Comparison of ENCODE assay signal across 9 mouse cellular contexts in the genomic region with DNA sequence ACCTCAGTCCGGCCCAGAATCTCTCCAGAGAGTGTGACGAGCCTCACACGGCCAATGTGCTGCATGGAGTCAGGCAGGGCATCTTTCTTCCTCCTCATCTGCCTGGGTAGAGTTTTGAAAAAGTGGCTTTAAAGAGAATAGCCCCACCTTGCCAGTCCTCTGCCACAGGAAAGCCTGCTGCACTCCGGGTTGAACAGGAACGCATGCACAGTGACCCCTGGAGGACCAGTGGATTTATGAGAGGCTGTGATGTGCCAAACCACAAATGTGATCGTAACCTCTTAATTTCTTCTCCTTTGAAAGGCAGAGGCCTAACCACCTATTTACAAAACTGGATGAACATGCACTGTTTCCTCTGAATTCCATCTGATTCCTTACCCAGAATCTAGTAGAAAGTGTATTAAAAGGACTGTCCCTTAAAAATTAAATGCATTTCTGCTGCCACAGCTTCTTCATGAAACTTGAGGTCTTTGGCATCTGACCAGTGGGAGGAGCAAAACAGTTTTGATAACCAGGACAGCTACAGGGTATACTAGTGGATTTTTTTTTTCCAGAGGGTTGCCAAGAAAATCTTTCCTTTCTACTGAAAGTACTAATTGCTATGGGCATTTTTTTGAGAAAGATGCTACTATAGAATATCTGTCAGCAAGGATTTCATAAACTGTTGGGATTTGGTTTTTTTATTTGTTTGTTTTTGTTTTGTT.
DNase-seq lines count a peak whose midpoint lies in the region; ATAC-seq and TF ChIP-seq lines count a peak whose summit lies in the region.
"Had no signal": no experiment of that assay in that cellular context is flagged by ENCODE, and none has a peak within 500 bp of the region (broad histone marks: within the 10 kb centered on the region; RNA-seq: fewer than 3 reads in every experiment).

No protein-coding gene starts in this region.

- WGBS in stomach, postnatal 0 days, result 57% methylated on average over 6 of the region's 6 CpGs

- H3K27me3 ChIP-seq in stomach, postnatal 0 days (ENCODE audit: control insufficient read depth, insufficient read depth, low read length), result no peaks in the 10 kb centered on the region

- TF ChIP-seq EP300 in stomach, postnatal 0 days (optimal IDR thresholded peaks at IDR 0.05), result no peak

- H3K36me3 ChIP-seq in stomach, postnatal 0 days (ENCODE audit: control insufficient read depth, insufficient read depth, low read length), result no peaks in the 10 kb centered on the region

- ATAC-seq in stomach, postnatal 0 days (ENCODE audit: low FRiP score, low TSS enrichment), result no peak

- DNase-seq in cerebellum, adult 18-20 months, result peak; percentile 10 to 13
- DNase-seq in cerebellum, adult 8-10 months, result no peak
- peak; percentile 15 to 50 for DNase-seq in spleen, postnatal 4 days (ENCODE audit: low spot score in 2 of 2)
- DNase-seq in spleen, adult 18-20 months, result no peak
- peak; percentile 37 to 56 for DNase-seq in kidney, adult 8-10 months
- DNase-seq in stomach, postnatal 0 days (ENCODE audit: low spot score), result no peak
- DNase-seq in layer of hippocampus, adult 9-11 months, result no peak
- no peak for DNase-seq in thymus, postnatal 0 days (ENCODE audit: low spot score)
- DNase-seq: thymus, postnatal 25 days had no signal

- H3K4me3 ChIP-seq in stomach, postnatal 0 days (ENCODE audit: low read depth, low read length), result no peak overlapping the region

- no peak overlapping the region for H3K4me2 ChIP-seq in stomach, postnatal 0 days (replicated peaks; ENCODE audit: low read depth)

- TF ChIP-seq CTCF in stomach, postnatal 0 days (IDR thresholded peaks at IDR 0.05; ENCODE audit: low read depth), result peak; percentile 66

- H3K9ac ChIP-seq in stomach, postnatal 0 days (ENCODE audit: low read length), result no peak overlapping the region

- no peak overlapping the region for H3K27ac ChIP-seq in stomach, postnatal 0 days (replicated peaks)

- no peaks in the 10 kb centered on the region for H3K9me3 ChIP-seq in stomach, postnatal 0 days (ENCODE audit: control insufficient read depth, low read length)

- H3K4me1 ChIP-seq in stomach, postnatal 0 days (replicated peaks; ENCODE audit: control insufficient read depth, insufficient read depth), result no peaks in the 10 kb centered on the region

Comparison
In these comparisons a context has a peak if more than half of its experiments do, and no peak if none do; other contexts are left out.
1. DNase-seq: peak in cerebellum, adult 18-20 months (2 of 2), spleen, postnatal 4 days (2 of 2) and kidney, adult 8-10 months (2 of 2); none in cerebellum, adult 8-10 months (single experiment), spleen, adult 18-20 months (0 of 2), stomach, postnatal 0 days (single experiment), layer of hippocampus, adult 9-11 months (single experiment) and thymus, postnatal 0 days (single experiment).